In genomic region chr8:113140021-113140420, GRCm38 (mm10) we compare ENCODE assay signal across 16 mouse cellular contexts.
"Had no signal": no experiment of that assay in that cellular context is flagged by ENCODE, and none has a peak within 500 bp of the region (broad histone marks: within the 10 kb centered on the region; RNA-seq: fewer than 3 reads in every experiment).

No protein-coding gene starts in this region.

- DNase-seq: retina, postnatal 1 day; right cerebral cortex, adult 18-20 months; right cerebral cortex, postnatal 14 days; right cerebral cortex, postnatal 25 days; right cerebral cortex, postnatal 4 days; spleen, adult 18-20 months; thymus, adult 18-20 months; thymus, adult 2 months; thymus, postnatal 14 days; thymus, postnatal 25 days; thymus, postnatal 36 days; thymus, postnatal 4 days had no signal

- H3K27me3 ChIP-seq: neural tube, embryonic 13.5 days; neural tube, embryonic 15.5 days; stomach, embryonic 15.5 days had no signal

- H3K4me1 ChIP-seq: neural tube, embryonic 13.5 days; neural tube, embryonic 15.5 days; stomach, embryonic 15.5 days had no signal

- H3K36me3 ChIP-seq: neural tube, embryonic 13.5 days; neural tube, embryonic 15.5 days; stomach, embryonic 15.5 days had no signal

- H3K9me3 ChIP-seq: neural tube, embryonic 15.5 days; stomach, embryonic 15.5 days had no signal

- H3K27ac ChIP-seq: neural tube, embryonic 13.5 days; neural tube, embryonic 15.5 days; stomach, embryonic 15.5 days; stomach, postnatal 0 days had no signal

- H3K4me2 ChIP-seq: neural tube, embryonic 13.5 days; neural tube, embryonic 15.5 days; stomach, embryonic 15.5 days had no signal

- H3K4me3 ChIP-seq: neural tube, embryonic 13.5 days; neural tube, embryonic 15.5 days; stomach, embryonic 15.5 days had no signal

- H3K9ac ChIP-seq: neural tube, embryonic 13.5 days; neural tube, embryonic 15.5 days; stomach, embryonic 15.5 days had no signal
